Mouse (Mus musculus) embryonic fibroblast, embryonic 13.5 days (primary cell): Measurements from ENCODE around the gene Abl1.

Experiments used
- CTCF ChIP-seq: IDR thresholded peaks from 2 replicates; pipeline ENCODE4 v1.5.1; 2011; ENCODE audit warnings: mild to moderate bottlenecking, control low read depth, low read length, moderate library complexity, borderline replicate concordance; ENCODE audit not compliant: insufficient read depth
- POLR2A ChIP-seq: IDR thresholded peaks from 2 replicates; pipeline ENCODE4 v1.6.1; 2011; ENCODE audit warnings: low read depth, mild to moderate bottlenecking, control low read depth, low read length, moderate library complexity

DNA sequence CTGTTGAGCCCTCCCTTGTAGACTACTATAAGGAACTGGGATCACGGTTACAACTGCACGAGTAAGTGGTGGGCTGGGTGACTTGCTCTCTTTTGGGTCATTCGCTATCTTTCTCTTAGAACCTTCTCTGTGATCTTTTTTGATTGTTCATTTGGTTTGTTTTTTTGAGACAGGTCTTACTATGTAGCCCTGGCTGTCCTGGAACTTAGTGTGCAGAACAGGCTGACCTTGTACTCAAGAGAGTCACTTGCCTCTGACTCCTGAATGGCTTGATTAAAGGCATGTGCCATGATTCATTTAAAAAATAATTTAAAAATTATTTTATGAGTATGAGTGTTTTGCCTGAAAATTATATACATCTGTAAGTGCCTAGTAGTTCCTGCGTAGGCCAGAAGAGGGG is 26.6 kb downstream of the Abl1 start:
- TF ChIP-seq POLR2A (no peak), CTCF (no peak)
